Mouse (Mus musculus): ENCODE results near the gene Nbeal2. TPM values are rescaled to one million over a fixed set of nuclear protein-coding genes. Genes with fewer than 3 reads are reported as not detected.

The Nbeal2 gene
- total and polyA plus RNA-seq, 3 experiments, result 3.2 to 19.7 (median 8.4) TPM

DNA sequence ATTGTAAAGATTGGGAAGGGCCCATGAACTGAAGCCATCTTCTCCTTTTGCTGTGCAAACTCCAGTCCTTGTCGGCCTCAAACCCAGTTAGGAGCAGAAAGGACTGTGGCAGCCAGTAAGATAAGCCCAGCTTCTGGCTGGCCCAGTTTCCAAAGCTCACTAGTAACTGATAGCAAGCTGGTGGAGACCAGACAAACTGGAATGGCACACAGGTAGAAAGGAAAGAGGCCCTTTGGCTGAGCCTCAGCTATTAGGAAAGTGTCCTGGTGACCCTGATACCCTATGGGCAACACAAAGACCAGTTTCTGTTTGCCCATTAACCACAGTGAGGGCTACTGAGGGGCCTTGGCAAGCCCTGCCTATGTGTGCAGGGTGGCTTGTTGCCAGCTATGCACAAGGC, 48.9 kb upstream of the Nbeal2 start:
- H3K79me2 ChIP-seq (replicated peaks; ENCODE audit: control insufficient read depth, extremely low read depth, insufficient read depth, poor library complexity, severe bottlenecking), result no peaks in the 10 kb centered on the region
- peaks cover 6 to 22% of the 10 kb centered on the region in 2 experiments for H3K4me1 ChIP-seq (ENCODE audit: control insufficient read depth in 1 of 2, insufficient read depth in 2 of 2)
- no peak overlapping the region for H3K9ac ChIP-seq (ENCODE audit: insufficient read depth, low read depth)
- TF ChIP-seq ZKSCAN1 (IDR thresholded peaks at IDR 0.05; ENCODE audit: borderline replicate concordance, low read depth, low read length), result no peak
- no peak for TF ChIP-seq MXI1 (IDR thresholded peaks at IDR 0.05; ENCODE audit: low read depth, low read length)
- no peak overlapping the region for H3K4me3 ChIP-seq (replicated peaks in 1 of 3; ENCODE audit: low read depth in 2 of 3, low read length in 2 of 3, poor library complexity in 1 of 3)
- H3K27ac ChIP-seq (ENCODE audit: insufficient read depth, low read depth), result no peak overlapping the region
- H3K4me2 ChIP-seq (ENCODE audit: insufficient read depth, low read depth, poor library complexity, severe bottlenecking), result no peak overlapping the region
- peaks cover 14 to 71% of the 10 kb centered on the region in 2 experiments for H3K36me3 ChIP-seq (replicated peaks in 1 of 2; ENCODE audit: control insufficient read depth in 1 of 2, insufficient read depth in 1 of 2, low read length in 1 of 2)
- dilution Hi-C loops (cut with MboI; ENCODE audit: extremely low pct_ligation_motif_present, extremely low pct_unique_long_range_greater_than_20kb, low sequenced_read_pairs), result no loop called here
- no peak for DNase-seq (ENCODE audit: extremely low read depth)
- in situ Hi-C loops (cut with MboI; ENCODE audit: low pct_ligation_motif_present, low pct_unique_long_range_greater_than_20kb, low sequenced_read_pairs), result no loop called here
- H3K27me3 ChIP-seq (replicated peaks), result no peaks in the 10 kb centered on the region
- no peaks in the 10 kb centered on the region for H3K9me3 ChIP-seq (replicated peaks; ENCODE audit: low read length)

DNA sequence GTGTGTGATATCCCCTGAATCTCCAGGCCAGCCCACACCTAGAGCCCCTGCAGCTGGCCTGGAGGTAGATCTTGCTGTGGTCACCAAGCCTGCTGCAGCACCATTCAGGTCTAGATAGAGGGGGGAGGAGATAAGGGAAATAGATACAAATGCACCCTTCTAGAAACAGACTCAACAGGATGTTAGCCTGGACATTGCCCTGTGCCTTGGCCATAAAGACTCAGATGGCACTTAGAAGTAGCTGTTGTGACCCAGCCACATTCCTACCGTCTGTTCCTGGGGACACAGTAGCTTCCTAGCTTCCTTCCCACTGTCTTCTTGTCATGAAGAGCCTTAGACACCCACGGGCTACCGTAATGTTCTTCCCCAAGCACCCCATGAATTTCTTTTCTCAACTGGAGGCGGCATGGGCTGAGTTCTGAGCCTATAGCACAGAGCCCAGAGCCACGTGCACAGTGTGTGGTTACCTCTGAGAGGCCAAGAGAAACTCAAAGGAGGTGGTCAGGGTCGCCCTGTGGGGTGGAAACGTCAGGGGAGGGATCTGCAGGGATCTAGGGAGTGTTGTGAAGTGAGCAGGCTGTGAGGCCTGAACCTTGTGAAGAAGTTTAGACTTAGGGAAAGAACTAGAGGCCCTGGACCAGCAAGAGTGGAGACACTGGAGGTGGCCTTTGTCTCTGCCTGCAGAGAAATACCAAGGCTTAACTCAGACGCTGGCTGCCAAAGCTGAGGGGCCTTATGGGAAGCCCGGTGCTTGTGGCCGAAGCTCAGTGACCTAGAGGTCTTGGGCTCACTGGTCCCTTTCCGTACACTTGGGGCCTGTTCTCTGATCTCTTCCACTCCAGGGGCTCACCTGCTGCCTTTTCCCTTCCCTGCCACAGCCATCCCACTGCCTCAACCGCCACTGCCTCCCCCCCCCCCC, 47.4 kb upstream of the Nbeal2 start:
- Histone ChIP-seq H3K4me3 (replicated peaks in 1 of 3; ENCODE audit: low read depth in 2 of 3, low read length in 2 of 3, poor library complexity in 1 of 3) (no peak overlapping the region), H3K4me2 (ENCODE audit: insufficient read depth, low read depth, poor library complexity, severe bottlenecking) (no peak overlapping the region), H3K36me3 (replicated peaks in 1 of 2; ENCODE audit: control insufficient read depth in 1 of 2, insufficient read depth in 1 of 2, low read length in 1 of 2) (peaks cover 14 to 78% of the 10 kb centered on the region in 2 experiments), H3K4me1 (ENCODE audit: control insufficient read depth in 1 of 2, insufficient read depth in 2 of 2) (peaks cover 0 to 9% of the 10 kb centered on the region in 2 experiments; a peak in 2 of 4 replicates), H3K27me3 (replicated peaks) (no peaks in the 10 kb centered on the region), H3K9me3 (replicated peaks; ENCODE audit: low read length) (no peaks in the 10 kb centered on the region), H3K9ac (ENCODE audit: insufficient read depth, low read depth) (no peak overlapping the region), H3K79me2 (replicated peaks; ENCODE audit: control insufficient read depth, extremely low read depth, insufficient read depth, poor library complexity, severe bottlenecking) (no peaks in the 10 kb centered on the region), H3K27ac (ENCODE audit: insufficient read depth, low read depth) (no peak overlapping the region)
- TF ChIP-seq MEF2A (IDR thresholded peaks at IDR 0.05; ENCODE audit: borderline replicate concordance, low read depth, low read length) (no peak), USF1 (IDR thresholded peaks at IDR 0.05; ENCODE audit: low read depth, low read length) (no peak), NELFE (IDR thresholded peaks at IDR 0.05; ENCODE audit: low read depth, low read length) (no peak), ZKSCAN1 (IDR thresholded peaks at IDR 0.05; ENCODE audit: borderline replicate concordance, low read depth, low read length) (no peak), BHLHE40 (IDR thresholded peaks at IDR 0.05; ENCODE audit: low read depth, low read length) (no peak), SMC3 (IDR thresholded peaks at IDR 0.05; ENCODE audit: low read depth, low read length) (no peak), MXI1 (IDR thresholded peaks at IDR 0.05; ENCODE audit: low read depth, low read length) (no peak), RCOR1 (conservative IDR thresholded peaks at IDR 0.05; ENCODE audit: low read depth, low read length) (no peak), JUND (conservative IDR thresholded peaks at IDR 0.05; ENCODE audit: low read depth, low read length) (no peak), TCF12 (IDR thresholded peaks at IDR 0.05; ENCODE audit: low read depth, low read length) (no peak), TBP (conservative IDR thresholded peaks at IDR 0.05; ENCODE audit: low read depth, low read length) (no peak), GABPA (IDR thresholded peaks at IDR 0.05; ENCODE audit: insufficient replicate concordance, low read depth, low read length) (no peak), CHD2 (IDR thresholded peaks at IDR 0.05; ENCODE audit: low read length) (no peak), ELF1 (IDR thresholded peaks at IDR 0.05; ENCODE audit: low read depth, low read length) (no peak), ZMIZ1 (IDR thresholded peaks at IDR 0.05; ENCODE audit: low read depth, low read length) (no peak), KAT2A (IDR thresholded peaks at IDR 0.05; ENCODE audit: insufficient replicate concordance, low read length) (no peak)
- in situ Hi-C loops (cut with MboI; ENCODE audit: low pct_ligation_motif_present, low pct_unique_long_range_greater_than_20kb, low sequenced_read_pairs) (no loop called here), dilution Hi-C loops (cut with MboI; ENCODE audit: extremely low pct_ligation_motif_present, extremely low pct_unique_long_range_greater_than_20kb, low sequenced_read_pairs) (no loop called here)
- no peak for DNase-seq (ENCODE audit: extremely low read depth)
